In the genomic region with DNA sequence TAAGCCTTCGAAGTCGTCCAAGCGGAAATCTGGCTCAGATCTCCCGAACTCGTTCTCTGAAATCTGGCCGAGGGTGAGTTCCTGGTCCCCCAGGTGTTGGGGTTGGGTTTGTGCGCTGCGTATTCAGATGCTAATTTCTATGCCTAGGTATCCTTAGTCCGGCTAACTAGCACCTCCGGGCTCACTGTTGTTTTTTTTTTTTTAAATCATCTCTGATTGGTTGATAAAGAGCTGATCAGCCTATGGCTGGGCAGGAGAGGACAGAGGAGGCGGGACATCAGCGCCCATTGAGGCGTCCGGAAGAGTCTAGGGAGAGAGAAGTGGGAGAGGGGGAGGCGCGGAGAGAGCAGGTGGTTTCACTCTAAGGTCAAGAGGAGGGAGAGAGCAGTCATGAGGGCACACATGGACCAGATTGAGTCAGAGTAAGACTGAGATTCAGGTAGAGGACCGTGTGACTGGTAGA, we compare ENCODE assay signal across 8 mouse cellular contexts. TPM values are rescaled to one million over a fixed set of nuclear protein-coding genes. Genes with fewer than 3 reads are reported as not detected.
A peak's percentile ranks its signal among the peaks of the same experiment; 100 is the strongest.
DNase-seq lines count a peak whose midpoint lies in the region; ATAC-seq and TF ChIP-seq lines count a peak whose summit lies in the region.

No protein-coding gene starts in this region.

- no peak overlapping the region for H3K27ac ChIP-seq in layer of hippocampus, adult 2 months
- H3K27ac ChIP-seq in heart, embryonic 16.5 days (ENCODE audit: low read length), result peak overlapping the region; percentile 52

- ATAC-seq in heart, embryonic 16.5 days (replicated peaks; ENCODE audit: extremely low read depth, insufficient read depth, low FRiP score), result peak; percentile 57
- peak; percentile 82 for ATAC-seq in megakaryocyte progenitor cell, adult 5-6 weeks (replicated peaks; ENCODE audit: poor library complexity)

- no peak for DNase-seq in layer of hippocampus, adult 2 months (ENCODE audit: low spot score in 2 of 2)
- no peak for DNase-seq in layer of hippocampus, adult 9-11 months
- DNase-seq in c-Kit-positive CD71-positive TER-119-positive erythroid progenitor cells, embryonic 14.5 days (ENCODE audit: low spot score), result peak; percentile 82
- peak; percentile 56 to 76 for DNase-seq in kidney, postnatal 36 days
- DNase-seq in spleen, postnatal 4 days (ENCODE audit: low spot score in 2 of 2), result peak; percentile 75 to 83
- no peak for DNase-seq in frontal cortex, postnatal 36 days (ENCODE audit: low spot score in 2 of 2)

- peaks cover 14% of the 10 kb centered on the region for H3K4me1 ChIP-seq in heart, embryonic 16.5 days (ENCODE audit: control insufficient read depth, insufficient read depth, low read length)

- peak overlapping the region; percentile 78 for H3K9ac ChIP-seq in heart, embryonic 16.5 days (ENCODE audit: low read length)

- 0% methylated on average over 17 of the region's 17 CpGs for WGBS in heart, embryonic 16.5 days

- H3K4me3 ChIP-seq in layer of hippocampus, adult 2 months, result peak overlapping the region; percentile 70
- peak overlapping the region; percentile 85 for H3K4me3 ChIP-seq in heart, embryonic 16.5 days (ENCODE audit: low read length)

- H3K27me3 ChIP-seq in heart, embryonic 16.5 days (ENCODE audit: control insufficient read depth, insufficient read depth, low read length), result no peaks in the 10 kb centered on the region

- no peaks in the 10 kb centered on the region for H3K9me3 ChIP-seq in heart, embryonic 16.5 days (replicated peaks; ENCODE audit: control insufficient read depth, low read length)

- H3K36me3 ChIP-seq in heart, embryonic 16.5 days (ENCODE audit: control insufficient read depth, insufficient read depth), result peaks cover 17% of the 10 kb centered on the region

- TF ChIP-seq CTCF in layer of hippocampus, adult 2 months (conservative IDR thresholded peaks at IDR 0.05), result no peak

- peak overlapping the region; percentile 91 for H3K4me2 ChIP-seq in heart, embryonic 16.5 days (ENCODE audit: low read depth, low read length)

RNA-seq across cellular contexts. Expression of a gene that starts 0.7 kb away (rescaled TPM):
- under 1 TPM; 0.23 to 0.27 TPM for total RNA-seq in layer of hippocampus, adult 2 months (2021)
- 26.9 and 28.1 TPM in 2 replicates for polyA plus RNA-seq in heart, embryonic 16.5 days (2015; fragmentation: Nextera tagmentation; extraction: Ambion mirVana)
- total RNA-seq in megakaryocyte progenitor cell, adult 5-6 weeks (2015), result 44.8 and 55.4 TPM in 2 replicates
- 35.5 and 42.8 TPM in 2 replicates for total RNA-seq in megakaryocyte progenitor cell, adult 5-6 weeks (2017)

RNA-seq across cellular contexts. Expression of a gene that starts 0.7 kb away (rescaled TPM):
- 10 to 100 TPM; 40.1 to 44.0 TPM for total RNA-seq in layer of hippocampus, adult 2 months (2021)
- 46.1 and 48.1 TPM in 2 replicates for polyA plus RNA-seq in heart, embryonic 16.5 days (2015; fragmentation: Nextera tagmentation; extraction: Ambion mirVana)
- 12.0 and 14.9 TPM in 2 replicates for total RNA-seq in megakaryocyte progenitor cell, adult 5-6 weeks (2015)
- total RNA-seq in megakaryocyte progenitor cell, adult 5-6 weeks (2017), result 23.7 and 32.8 TPM in 2 replicates

RNA-seq across cellular contexts. Expression of a gene that starts 3.4 kb away (rescaled TPM):
- total RNA-seq in layer of hippocampus, adult 2 months (2021), result not detected
- polyA plus RNA-seq in heart, embryonic 16.5 days (2015; fragmentation: Nextera tagmentation; extraction: Ambion mirVana), result 0.56 and 1.3 TPM in 2 replicates
- not detected in 2 replicates for total RNA-seq in megakaryocyte progenitor cell, adult 5-6 weeks (2015)
- not detected in 2 replicates for total RNA-seq in megakaryocyte progenitor cell, adult 5-6 weeks (2017)

RNA-seq across cellular contexts. Expression of a gene that starts 5.6 kb away (rescaled TPM):
- not detected for total RNA-seq in layer of hippocampus, adult 2 months (2021)
- not detected in 2 replicates for polyA plus RNA-seq in heart, embryonic 16.5 days (2015; fragmentation: Nextera tagmentation; extraction: Ambion mirVana)
- not detected in 2 replicates for total RNA-seq in megakaryocyte progenitor cell, adult 5-6 weeks (2015)
- total RNA-seq in megakaryocyte progenitor cell, adult 5-6 weeks (2017), result not detected in 2 replicates

RNA-seq across cellular contexts. Expression of a gene that starts 8.4 kb away (rescaled TPM):
- 100 to 1,000 TPM in 1 of 2 experiments, 10 to 100 TPM in 1; 96.5 to 103 TPM for total RNA-seq in layer of hippocampus, adult 2 months (2021)
- polyA plus RNA-seq in heart, embryonic 16.5 days (2015; fragmentation: Nextera tagmentation; extraction: Ambion mirVana), result 49.0 and 50.7 TPM in 2 replicates
- total RNA-seq in megakaryocyte progenitor cell, adult 5-6 weeks (2015), result 30.4 and 33.2 TPM in 2 replicates
- total RNA-seq in megakaryocyte progenitor cell, adult 5-6 weeks (2017), result 42.8 and 54.7 TPM in 2 replicates

Comparison
In these comparisons a context has a peak if more than half of its experiments do, and no peak if none do; other contexts are left out.
1. DNase-seq: peak in c-Kit-positive CD71-positive TER-119-positive erythroid progenitor cells, embryonic 14.5 days (single experiment), kidney, postnatal 36 days (2 of 2) and spleen, postnatal 4 days (2 of 2); none in layer of hippocampus, adult 2 months (0 of 2), layer of hippocampus, adult 9-11 months (single experiment) and frontal cortex, postnatal 36 days (0 of 2).
2. RNA of a gene that starts 0.7 kb away (total RNA-seq): 35.5 to 55.4 TPM in megakaryocyte progenitor cell, adult 5-6 weeks; 0.23 to 0.27 TPM in layer of hippocampus, adult 2 months; every median in the first group is over 10 times any median in the second.